Mouse (Mus musculus): ENCODE data around the gene Zbtb42. TPM values are rescaled to one million over a fixed set of nuclear protein-coding genes. Genes with fewer than 3 reads are reported as not detected.

Gene Zbtb42
- polyA plus RNA-seq, 1 experiment from 2014 or later = 3.7 TPM

DNA sequence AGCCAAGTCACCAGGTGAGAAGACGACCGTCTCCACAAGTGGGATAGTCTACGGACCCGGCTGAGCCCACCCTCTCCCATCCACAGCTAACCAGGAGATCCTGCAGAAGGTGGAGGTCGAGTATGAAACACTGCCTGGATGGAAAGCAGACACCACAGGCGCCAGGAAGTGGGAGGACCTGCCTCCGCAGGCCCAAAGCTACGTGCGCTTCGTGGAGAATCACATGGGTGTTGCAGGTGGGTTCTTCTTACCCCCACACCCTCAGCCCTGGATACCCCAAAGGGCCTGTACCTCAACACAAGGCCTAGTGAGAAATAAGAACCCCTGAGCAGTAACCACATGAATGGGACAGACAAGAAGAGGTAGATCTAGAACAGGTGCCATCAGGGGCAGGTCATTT, 39.1 kb upstream of the Zbtb42 start:
- no peaks in the 10 kb centered on the region for H3K36me3 ChIP-seq (ENCODE audit: control insufficient read depth, insufficient read depth, low read length)
- no peak for DNase-seq (ENCODE audit: low spot score)
- H3K4me2 ChIP-seq (ENCODE audit: low read depth, low read length) = no peak overlapping the region
- WGBS = 76% methylated on average over 10 of the region's 10 CpGs
- H3K4me1 ChIP-seq (ENCODE audit: control insufficient read depth, insufficient read depth, low read length) = no peaks in the 10 kb centered on the region
- H3K9ac ChIP-seq (ENCODE audit: low read depth, low read length) = no peak overlapping the region
- no peaks in the 10 kb centered on the region for H3K27me3 ChIP-seq (replicated peaks; ENCODE audit: control insufficient read depth, insufficient read depth, low read length)
- no peak overlapping the region for H3K4me3 ChIP-seq (ENCODE audit: low read depth, low read length)
- H3K9me3 ChIP-seq (ENCODE audit: control insufficient read depth, low read length) = no peaks in the 10 kb centered on the region
- no peak overlapping the region for H3K27ac ChIP-seq (replicated peaks; ENCODE audit: low read depth, low read length)
- ATAC-seq (ENCODE audit: low read depth) = no peak

- no peak overlapping the region for H3K9ac ChIP-seq (ENCODE audit: low read depth, low read length)
- peaks cover 12% of the 10 kb centered on the region for H3K36me3 ChIP-seq (ENCODE audit: control insufficient read depth, insufficient read depth, low read length)
- H3K27me3 ChIP-seq (replicated peaks; ENCODE audit: control insufficient read depth, insufficient read depth, low read length) = no peaks in the 10 kb centered on the region
- H3K4me1 ChIP-seq (ENCODE audit: control insufficient read depth, insufficient read depth, low read length) = peaks cover 9% of the 10 kb centered on the region
- no peak overlapping the region for H3K4me2 ChIP-seq (ENCODE audit: low read depth, low read length)
- H3K27ac ChIP-seq (replicated peaks; ENCODE audit: low read depth, low read length) = no peak overlapping the region
- ATAC-seq (ENCODE audit: low read depth) (no peak), DNase-seq (ENCODE audit: low spot score) (no peak)
- no peak overlapping the region for H3K4me3 ChIP-seq (ENCODE audit: low read depth, low read length)
- 89% methylated on average over 6 of the region's 6 CpGs for WGBS
- H3K9me3 ChIP-seq (ENCODE audit: control insufficient read depth, low read length) = no peaks in the 10 kb centered on the region
These were observed 35.5 kb upstream of the Zbtb42 start for GRCm38 (mm10) chr12:112643126-112643525.

GRCm38 (mm10) chr12:112644180-112644854, 34.3 kb upstream of the Zbtb42 start, which contains the start of gene Siva1:
Gene Siva1, plus strand, starts transcription at chr12:112644679.
- peak; percentile 99 for DNase-seq (ENCODE audit: low spot score)
- H3K9me3 ChIP-seq (ENCODE audit: control insufficient read depth, low read length) = no peaks in the 10 kb centered on the region
- H3K36me3 ChIP-seq (ENCODE audit: control insufficient read depth, insufficient read depth, low read length) = peaks cover 24% of the 10 kb centered on the region
- H3K27ac ChIP-seq (replicated peaks; ENCODE audit: low read depth, low read length) = peak within 1 kb of the TSS; percentile 92
- ATAC-seq (ENCODE audit: low read depth) = peak; percentile 97
- H3K9ac ChIP-seq (ENCODE audit: low read depth, low read length) = peak within 1 kb of the TSS; percentile 86
- no peaks in the 10 kb centered on the region for H3K27me3 ChIP-seq (replicated peaks; ENCODE audit: control insufficient read depth, insufficient read depth, low read length)
- WGBS = 2% methylated on average over 34 of the region's 46 CpGs
- H3K4me1 ChIP-seq (ENCODE audit: control insufficient read depth, insufficient read depth, low read length) = peaks cover 9% of the 10 kb centered on the region
- peak within 1 kb of the TSS; percentile 77 for H3K4me3 ChIP-seq (ENCODE audit: low read depth, low read length)
- H3K4me2 ChIP-seq (ENCODE audit: low read depth, low read length) = peak within 1 kb of the TSS; percentile 84

DNA sequence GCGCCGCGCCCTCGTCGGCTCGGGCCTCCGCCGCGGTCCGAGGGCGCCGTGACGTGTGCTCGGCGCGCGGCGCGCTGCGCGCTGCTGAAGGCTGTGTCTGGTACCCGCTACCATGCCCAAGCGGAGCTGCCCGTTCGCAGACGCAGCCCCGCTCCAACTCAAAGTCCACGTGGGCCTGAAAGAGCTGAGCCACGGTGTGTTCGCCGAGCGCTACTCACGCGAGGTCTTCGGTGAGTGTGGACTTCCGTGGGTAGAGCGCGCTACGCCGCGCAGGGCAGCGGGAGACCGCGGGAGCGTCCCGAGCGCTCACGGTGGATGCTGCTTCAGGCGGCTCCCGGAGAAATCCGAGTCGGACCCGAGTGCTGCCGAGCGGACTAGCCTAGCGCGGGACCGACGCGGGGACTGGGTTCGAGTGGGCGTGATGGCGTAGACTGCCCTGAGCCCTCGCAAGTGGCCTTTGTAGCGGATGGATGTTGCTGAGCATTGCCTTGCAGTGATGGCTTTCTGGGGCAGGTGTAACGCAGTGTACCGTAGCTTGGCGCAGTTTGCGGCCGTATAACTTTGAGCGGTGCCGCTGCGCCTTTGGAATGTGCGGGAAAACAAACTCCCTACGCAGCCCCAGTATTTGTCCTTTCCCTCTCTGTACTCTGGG, 33.6 kb upstream of the Zbtb42 start:
- Histone ChIP-seq H3K4me3 (ENCODE audit: low read depth, low read length) (peak overlapping the region; percentile 77), H3K9ac (ENCODE audit: low read depth, low read length) (peak overlapping the region; percentile 86), H3K27me3 (replicated peaks; ENCODE audit: control insufficient read depth, insufficient read depth, low read length) (no peaks in the 10 kb centered on the region), H3K4me2 (ENCODE audit: low read depth, low read length) (peak overlapping the region; percentile 84), H3K36me3 (ENCODE audit: control insufficient read depth, insufficient read depth, low read length) (peaks cover 31% of the 10 kb centered on the region), H3K9me3 (ENCODE audit: control insufficient read depth, low read length) (no peaks in the 10 kb centered on the region), H3K4me1 (ENCODE audit: control insufficient read depth, insufficient read depth, low read length) (peaks cover 9% of the 10 kb centered on the region), H3K27ac (replicated peaks; ENCODE audit: low read depth, low read length) (peak overlapping the region; percentile 92)
- DNase-seq (ENCODE audit: low spot score) (peak; percentile 41), ATAC-seq (ENCODE audit: low read depth) (peak; percentile 39; the same call in 1 of the 2 replicates)
- 0% methylated on average over 31 of the region's 75 CpGs for WGBS

DNA sequence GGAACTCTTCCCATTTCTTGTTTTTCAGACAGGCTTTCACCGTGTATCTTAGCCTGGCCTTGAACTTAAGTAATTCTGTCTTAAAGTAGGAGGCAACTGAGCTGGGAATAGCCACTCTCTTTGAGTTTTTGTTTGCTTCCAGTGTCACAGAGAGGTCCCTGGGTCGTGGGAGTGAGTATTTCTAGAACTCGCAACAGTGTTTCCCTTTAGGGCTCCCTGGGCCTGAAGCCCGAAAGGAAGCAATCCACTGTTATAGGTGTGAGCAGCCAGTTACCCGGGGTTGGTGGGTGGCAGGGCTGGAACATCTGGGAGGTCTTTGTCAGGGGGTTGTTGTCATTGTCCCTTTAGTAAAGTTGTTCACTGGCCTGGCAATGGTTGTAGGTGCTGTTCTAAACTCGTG, 32.5 kb upstream of the Zbtb42 start:
- 43% methylated on average over 6 of the region's 6 CpGs for WGBS
- peak overlapping the region; percentile 77 for H3K4me3 ChIP-seq (ENCODE audit: low read depth, low read length)
- no peak overlapping the region for H3K27ac ChIP-seq (replicated peaks; ENCODE audit: low read depth, low read length)
- no peaks in the 10 kb centered on the region for H3K9me3 ChIP-seq (ENCODE audit: control insufficient read depth, low read length)
- H3K36me3 ChIP-seq (ENCODE audit: control insufficient read depth, insufficient read depth, low read length) = peaks cover 37% of the 10 kb centered on the region
- ATAC-seq (ENCODE audit: low read depth) (no peak), DNase-seq (ENCODE audit: low spot score) (no peak)
- peak overlapping the region; percentile 86 for H3K9ac ChIP-seq (ENCODE audit: low read depth, low read length)
- peak overlapping the region; percentile 84 for H3K4me2 ChIP-seq (ENCODE audit: low read depth, low read length)
- peaks cover 9% of the 10 kb centered on the region for H3K4me1 ChIP-seq (ENCODE audit: control insufficient read depth, insufficient read depth, low read length)
- no peaks in the 10 kb centered on the region for H3K27me3 ChIP-seq (replicated peaks; ENCODE audit: control insufficient read depth, insufficient read depth, low read length)

- WGBS = 92% methylated on average over 5 of the region's 5 CpGs
- H3K9me3 ChIP-seq (ENCODE audit: control insufficient read depth, low read length) = no peaks in the 10 kb centered on the region
- no peak for ATAC-seq (ENCODE audit: low read depth)
- no peak overlapping the region for H3K4me3 ChIP-seq (ENCODE audit: low read depth, low read length)
- H3K36me3 ChIP-seq (ENCODE audit: control insufficient read depth, insufficient read depth, low read length) = peaks cover 54% of the 10 kb centered on the region
- no peak overlapping the region for H3K9ac ChIP-seq (ENCODE audit: low read depth, low read length)
- no peaks in the 10 kb centered on the region for H3K27me3 ChIP-seq (replicated peaks; ENCODE audit: control insufficient read depth, insufficient read depth, low read length)
- H3K4me1 ChIP-seq (ENCODE audit: control insufficient read depth, insufficient read depth, low read length) = peaks cover 9% of the 10 kb centered on the region
- H3K27ac ChIP-seq (replicated peaks; ENCODE audit: low read depth, low read length) = no peak overlapping the region
- H3K4me2 ChIP-seq (ENCODE audit: low read depth, low read length) = no peak overlapping the region
- DNase-seq (ENCODE audit: low spot score) = no peak
These were observed 30.5 kb upstream of the Zbtb42 start for GRCm38 (mm10) chr12:112648081-112648480.

GRCm38 (mm10) chr12:112651778-112652439, 26.7 kb upstream of the Zbtb42 start:
- no peaks in the 10 kb centered on the region for H3K27me3 ChIP-seq (replicated peaks; ENCODE audit: control insufficient read depth, insufficient read depth, low read length)
- H3K9ac ChIP-seq (ENCODE audit: low read depth, low read length) = no peak overlapping the region
- H3K9me3 ChIP-seq (ENCODE audit: control insufficient read depth, low read length) = no peaks in the 10 kb centered on the region
- H3K27ac ChIP-seq (replicated peaks; ENCODE audit: low read depth, low read length) = no peak overlapping the region
- no peak overlapping the region for H3K4me2 ChIP-seq (ENCODE audit: low read depth, low read length)
- ATAC-seq (ENCODE audit: low read depth) (no peak), DNase-seq (ENCODE audit: low spot score) (no peak)
- 69% methylated on average over 5 of the region's 5 CpGs for WGBS
- H3K4me1 ChIP-seq (ENCODE audit: control insufficient read depth, insufficient read depth, low read length) = no peaks in the 10 kb centered on the region
- peaks cover 91% of the 10 kb centered on the region for H3K36me3 ChIP-seq (ENCODE audit: control insufficient read depth, insufficient read depth, low read length)
- no peak overlapping the region for H3K4me3 ChIP-seq (ENCODE audit: low read depth, low read length)

DNA sequence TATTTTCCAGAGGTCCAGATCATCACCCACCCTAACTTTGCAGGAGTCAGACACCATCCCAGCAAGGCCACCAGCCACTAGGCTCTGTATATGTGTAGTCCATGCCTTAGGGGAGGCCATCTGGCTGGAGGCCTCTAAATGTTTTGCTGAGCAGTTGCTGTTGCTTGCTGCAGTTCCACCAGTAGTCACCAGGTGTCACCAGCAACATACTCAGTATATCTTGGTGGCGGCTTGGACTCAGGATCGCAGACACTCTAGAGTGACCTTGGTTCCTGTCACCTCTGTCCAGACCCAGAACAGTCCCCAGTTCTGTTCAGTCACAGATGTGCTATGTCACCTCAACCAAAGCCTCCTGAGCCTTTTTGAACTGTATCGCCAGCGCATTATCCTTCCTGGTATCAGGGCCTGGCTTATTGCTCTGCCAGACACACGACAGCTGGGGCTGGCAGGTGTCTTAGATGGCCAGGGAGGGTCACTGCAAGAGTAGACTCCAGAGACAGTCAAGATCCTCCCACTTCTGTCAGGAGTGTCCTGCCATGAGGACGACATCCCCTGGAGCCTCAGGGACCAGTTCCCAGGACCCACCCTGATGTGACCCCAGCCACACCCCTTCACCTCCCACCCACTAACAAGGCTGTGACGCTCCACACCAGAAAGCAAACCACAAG, 25.3 kb upstream of the Zbtb42 start:
- no peaks in the 10 kb centered on the region for H3K4me1 ChIP-seq (ENCODE audit: control insufficient read depth, insufficient read depth, low read length)
- H3K27ac ChIP-seq (replicated peaks; ENCODE audit: low read depth, low read length) = no peak overlapping the region; the same call in 1 of the 2 replicates
- peak; percentile 55 for ATAC-seq (ENCODE audit: low read depth)
- peaks cover 91% of the 10 kb centered on the region for H3K36me3 ChIP-seq (ENCODE audit: control insufficient read depth, insufficient read depth, low read length)
- H3K9me3 ChIP-seq (ENCODE audit: control insufficient read depth, low read length) = no peaks in the 10 kb centered on the region
- no peak overlapping the region for H3K4me3 ChIP-seq (ENCODE audit: low read depth, low read length)
- H3K4me2 ChIP-seq (ENCODE audit: low read depth, low read length) = no peak overlapping the region
- H3K9ac ChIP-seq (ENCODE audit: low read depth, low read length) = no peak overlapping the region
- WGBS = 51% methylated on average over 7 of the region's 7 CpGs
- DNase-seq (ENCODE audit: low spot score) = peak; percentile 90
- no peaks in the 10 kb centered on the region for H3K27me3 ChIP-seq (replicated peaks; ENCODE audit: control insufficient read depth, insufficient read depth, low read length)
